Mouse (Mus musculus) kidney, adult 2 months (tissue): Measurements from ENCODE around the gene Wdr93. TPM values are rescaled to one million over a fixed set of nuclear protein-coding genes. Genes with fewer than 3 reads are reported as not detected.

Source experiments
- DNase-seq: peaks from one replicate; pipeline ENCODE4 v3.0.0; 2021
- H3K27ac ChIP-seq: fragments of 200-500 bp; 2 replicates; pipeline ENCODE4 v1.5.1; 2012; ENCODE audit warnings: low read depth, low read length, control low read depth, inconsistent platforms; ENCODE audit not compliant: insufficient read depth
- H3K27me3 ChIP-seq: fragments of 200-500 bp; replicated peaks from 2 replicates; pipeline ENCODE4 v1.6.1; 2012; ENCODE audit warnings: mild to moderate bottlenecking, moderate library complexity, low read length, inconsistent platforms; ENCODE audit not compliant: control insufficient read depth, insufficient read depth
- H3K36me3 ChIP-seq: fragments of 200-500 bp; 2 replicates; pipeline ENCODE4 v1.6.1; 2012; ENCODE audit warnings: mild to moderate bottlenecking, moderate library complexity, low read length, inconsistent platforms; ENCODE audit not compliant: control insufficient read depth, insufficient read depth
- H3K4me1 ChIP-seq: fragments of 200-500 bp; 2 replicates; pipeline ENCODE4 v1.6.1; 2011; ENCODE audit warnings: low read length; ENCODE audit not compliant: control insufficient read depth, insufficient read depth
- H3K4me3 ChIP-seq: fragments of 200-500 bp; 2 replicates; pipeline ENCODE4 v1.5.1; 2011; ENCODE audit warnings: mild to moderate bottlenecking, low read depth, low read length, control low read depth; ENCODE audit not compliant: insufficient read depth
- CTCF ChIP-seq: fragments of 200-500 bp; conservative IDR thresholded peaks from 2 replicates; pipeline ENCODE4 v1.5.1; 2011; ENCODE audit warnings: low read depth, mild to moderate bottlenecking, control low read depth, low read length, moderate library complexity, mixed read lengths; ENCODE audit not compliant: insufficient read depth, insufficient read length
- POLR2A ChIP-seq: fragments of 200-500 bp; IDR thresholded peaks from one replicate; pipeline ENCODE4 v1.6.1; 2011; ENCODE audit warnings: low read depth, low read length, control low read depth
- WGBS: fragments of 180-500 bp; shearing (Covaris S2); methylation state at CpG from one replicate; pipeline ENCODE4 v1.1.7; 2018; 5-methylcytosine and 5-hydroxymethylcytosine counted together
- polyA plus RNA-seq: library from polyadenylated mRNA; depleted of rRNA; stranded (reverse); fragments of >200 nt; gene quantifications from 2 replicates; pipeline ENCODE4 v1.2.3, GENCODE M21; 2012

Gene Wdr93
- polyA plus RNA-seq, 1 experiment = 1.1 TPM

- H3K4me1 ChIP-seq = 0 out of 2 replicates have a peak, but pooled peaks cover 3% of the 10 kb centered on the region
- no peak overlapping the region for H3K27ac ChIP-seq
- no peaks in the 10 kb centered on the region for H3K27me3 ChIP-seq
- TF ChIP-seq CTCF (peak; percentile 70), POLR2A (no peak)
- 5% methylated on average over 80 of the region's 80 CpGs for WGBS
- peak overlapping the region; percentile 48 for H3K4me3 ChIP-seq
- DNase-seq = peak; percentile 33
- no peaks in the 10 kb centered on the region for H3K36me3 ChIP-seq
These were observed 49.9 kb downstream of the Wdr93 start for GRCm38 (mm10) chr7:79792635-79793421.

GRCm38 (mm10) chr7:79793688-79794087, 50.7 kb downstream of the Wdr93 start, which contains the start of gene Mesp1:
Gene Mesp1 (minus strand): TSS chr7:79793788.
- TF ChIP-seq CTCF (no peak), POLR2A (no peak)
- Histone ChIP-seq H3K27ac (no peak within 1 kb of the TSS), H3K27me3 (no peaks in the 10 kb centered on the region), H3K36me3 (no peaks in the 10 kb centered on the region), H3K4me3 (peak within 1 kb of the TSS; percentile 48), H3K4me1 (0 out of 2 replicates have a peak, but pooled peaks cover 3% of the 10 kb centered on the region)
- DNase-seq = no peak
- WGBS = 86% methylated on average over 6 of the region's 6 CpGs

- 44% methylated on average over 5 of the region's 5 CpGs for WGBS
- DNase-seq = no peak
- H3K36me3 ChIP-seq = no peaks in the 10 kb centered on the region
- no peak overlapping the region for H3K4me3 ChIP-seq
- no peaks in the 10 kb centered on the region for H3K4me1 ChIP-seq
- no peak for TF ChIP-seq POLR2A
- no peak for TF ChIP-seq CTCF
- H3K27me3 ChIP-seq = no peaks in the 10 kb centered on the region
- H3K27ac ChIP-seq = no peak overlapping the region
These were observed 55.6 kb downstream of the Wdr93 start for GRCm38 (mm10) chr7:79798606-79799005.

GRCm38 (mm10) chr7:79799048-79799447, 56.1 kb downstream of the Wdr93 start:
- peak; percentile 84 for DNase-seq
- TF ChIP-seq CTCF (peak; percentile 90), POLR2A (no peak)
- Histone ChIP-seq H3K4me3 (no peak overlapping the region), H3K27ac (no peak overlapping the region), H3K36me3 (no peaks in the 10 kb centered on the region), H3K4me1 (0 out of 2 replicates have a peak, but pooled peaks cover 2% of the 10 kb centered on the region), H3K27me3 (no peaks in the 10 kb centered on the region)
- 2% methylated on average over 8 of the region's 8 CpGs for WGBS

GRCm38 (mm10) chr7:79799506-79799905, 56.5 kb downstream of the Wdr93 start:
- Histone ChIP-seq H3K27me3 (no peaks in the 10 kb centered on the region), H3K4me1 (peaks cover 6% of the 10 kb centered on the region; the same call in 1 of the 2 replicates), H3K36me3 (no peaks in the 10 kb centered on the region), H3K4me3 (no peak overlapping the region), H3K27ac (no peak overlapping the region)
- DNase-seq = no peak
- TF ChIP-seq CTCF (no peak), POLR2A (no peak)
- WGBS = 81% methylated on average over 6 of the region's 6 CpGs

- DNase-seq = no peak
- WGBS = 79% methylated on average over 4 of the region's 4 CpGs
- TF ChIP-seq POLR2A (no peak), CTCF (no peak)
- peaks cover 6% of the 10 kb centered on the region; the same call in 1 of the 2 replicates for H3K4me1 ChIP-seq
- no peak overlapping the region for H3K27ac ChIP-seq
- H3K4me3 ChIP-seq = no peak overlapping the region
- no peaks in the 10 kb centered on the region for H3K27me3 ChIP-seq
- no peaks in the 10 kb centered on the region for H3K36me3 ChIP-seq
These were observed 57.4 kb downstream of the Wdr93 start for GRCm38 (mm10) chr7:79800336-79800735.

GRCm38 (mm10) chr7:79801391-79801790, 58.4 kb downstream of the Wdr93 start:
- Histone ChIP-seq H3K27ac (no peak overlapping the region), H3K4me3 (no peak overlapping the region), H3K27me3 (no peaks in the 10 kb centered on the region), H3K36me3 (no peaks in the 10 kb centered on the region), H3K4me1 (peaks cover 6% of the 10 kb centered on the region; the same call in 1 of the 2 replicates)
- no peak for DNase-seq
- no peak for TF ChIP-seq CTCF
- no peak for TF ChIP-seq POLR2A
- 81% methylated on average over 11 of the region's 11 CpGs for WGBS
